Mouse (Mus musculus) adrenal gland, adult 18-20 months (tissue): Measurements from ENCODE around the gene Camta1. TPM values are rescaled to one million over a fixed set of nuclear protein-coding genes. Genes with fewer than 3 reads are reported as not detected.

Source experiments
- DNase-seq, 2 experiments: peaks; one replicate each; pipeline ENCODE4 v3.0.0; 2021 to 2022; ENCODE audit warnings: low spot score in 2 of 2
- total RNA-seq, 2 experiments: library from RNA; stranded (reverse); gene quantifications; 1 replicate in 1 of 2; 2 replicates in 1 of 2; pipeline ENCODE4 v1.2.3; 2021

Gene Camta1
- total RNA-seq, 2 experiments from 2014 or later = 37.2 to 38.2 TPM

- no peak for DNase-seq
Observed at GRCm38 (mm10) chr4:151407129-151407528, 454.5 kb downstream of the Camta1 start.

GRCm38 (mm10) chr4:151404581-151405256, 457.0 kb downstream of the Camta1 start:
- DNase-seq = no peak

GRCm38 (mm10) chr4:151401685-151402397, 459.8 kb downstream of the Camta1 start:
- DNase-seq = no peak

- no peak for DNase-seq
Observed at GRCm38 (mm10) chr4:151396536-151396935, 465.1 kb downstream of the Camta1 start.

- no peak for DNase-seq
Observed at GRCm38 (mm10) chr4:151389345-151389744, 472.3 kb downstream of the Camta1 start.

GRCm38 (mm10) chr4:151386701-151387451, 474.8 kb downstream of the Camta1 start:
- no peak for DNase-seq

GRCm38 (mm10) chr4:151385985-151386700, 475.5 kb downstream of the Camta1 start:
- DNase-seq = no peak

GRCm38 (mm10) chr4:151377731-151378130, 483.9 kb downstream of the Camta1 start:
- DNase-seq = no peak

GRCm38 (mm10) chr4:151376234-151376633, 485.4 kb downstream of the Camta1 start:
- DNase-seq = no peak

GRCm38 (mm10) chr4:151372855-151373566, 488.7 kb downstream of the Camta1 start:
- no peak for DNase-seq

- DNase-seq = no peak
Observed at GRCm38 (mm10) chr4:151366941-151367545, 494.6 kb downstream of the Camta1 start.

- no peak for DNase-seq
Observed at GRCm38 (mm10) chr4:151360976-151361673, 500.6 kb downstream of the Camta1 start.

GRCm38 (mm10) chr4:151355505-151355904, 506.2 kb downstream of the Camta1 start:
- DNase-seq = no peak

GRCm38 (mm10) chr4:151352791-151353190, 508.9 kb downstream of the Camta1 start:
- DNase-seq = no peak

GRCm38 (mm10) chr4:151352249-151352648, 509.4 kb downstream of the Camta1 start:
- no peak for DNase-seq

- peak; percentile 25 for DNase-seq
Observed at GRCm38 (mm10) chr4:151351757-151352156, 509.9 kb downstream of the Camta1 start.

- no peak for DNase-seq
Observed at GRCm38 (mm10) chr4:151347620-151348019, 514.1 kb downstream of the Camta1 start.

- no peak for DNase-seq
Observed at GRCm38 (mm10) chr4:151346673-151347072, 515.0 kb downstream of the Camta1 start.

- no peak for DNase-seq
Observed at GRCm38 (mm10) chr4:151344811-151345210, 516.9 kb downstream of the Camta1 start.
